Mouse (Mus musculus) left cerebral cortex, postnatal 25 days (tissue): ENCODE measurements at regions not wholly inside any gene's neighbourhood (a gene's known extent, or its start where the extent isn't known, plus 50 kb on each side); places are given as distances from the start of the nearest gene placed in this dataset.

Experiments used
- DNase-seq, 2 experiments: peaks; one replicate each; pipeline ENCODE4 v3.0.0; 2022; ENCODE audit warnings: low spot score in 2 of 2, mixed read lengths in 1 of 2
- intact Hi-C: fragments of 180-260 bp; cut with DNase I; formaldehyde crosslinking; loops from one replicate; pipeline ENCODE4 v1.15.1; 2025

- intact Hi-C loops, result no loop called here
Measured at GRCm38 (mm10) chr3:143071839-143072373, 190.1 kb upstream of the Pkn2 start.

DNA sequence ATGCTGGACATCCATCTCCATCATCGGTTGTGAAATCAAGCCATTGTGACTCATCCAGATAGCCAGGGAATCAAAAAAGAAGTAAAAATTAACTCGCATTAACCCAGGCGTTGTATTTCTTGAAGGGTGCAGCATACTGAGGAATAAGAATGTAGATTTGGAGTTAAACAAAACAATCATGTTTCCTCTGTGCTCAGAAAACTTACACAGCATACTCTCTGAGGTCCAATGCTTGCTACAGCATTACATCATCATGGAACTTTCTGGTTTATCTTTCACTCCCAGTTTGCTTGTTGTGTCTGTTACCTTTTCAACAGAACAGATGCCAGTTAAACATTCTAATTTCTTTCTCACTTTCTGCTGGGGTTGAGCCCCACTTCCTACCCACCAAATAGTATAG lies 173.1 kb upstream of the Pkn2 start:
- intact Hi-C loops, result no loop called here
- DNase-seq, result no peak

More at GRCm38 (mm10) chr3:143071839-143072373, 190.1 kb upstream of the Pkn2 start:
- DNase-seq, result no peak

DNA sequence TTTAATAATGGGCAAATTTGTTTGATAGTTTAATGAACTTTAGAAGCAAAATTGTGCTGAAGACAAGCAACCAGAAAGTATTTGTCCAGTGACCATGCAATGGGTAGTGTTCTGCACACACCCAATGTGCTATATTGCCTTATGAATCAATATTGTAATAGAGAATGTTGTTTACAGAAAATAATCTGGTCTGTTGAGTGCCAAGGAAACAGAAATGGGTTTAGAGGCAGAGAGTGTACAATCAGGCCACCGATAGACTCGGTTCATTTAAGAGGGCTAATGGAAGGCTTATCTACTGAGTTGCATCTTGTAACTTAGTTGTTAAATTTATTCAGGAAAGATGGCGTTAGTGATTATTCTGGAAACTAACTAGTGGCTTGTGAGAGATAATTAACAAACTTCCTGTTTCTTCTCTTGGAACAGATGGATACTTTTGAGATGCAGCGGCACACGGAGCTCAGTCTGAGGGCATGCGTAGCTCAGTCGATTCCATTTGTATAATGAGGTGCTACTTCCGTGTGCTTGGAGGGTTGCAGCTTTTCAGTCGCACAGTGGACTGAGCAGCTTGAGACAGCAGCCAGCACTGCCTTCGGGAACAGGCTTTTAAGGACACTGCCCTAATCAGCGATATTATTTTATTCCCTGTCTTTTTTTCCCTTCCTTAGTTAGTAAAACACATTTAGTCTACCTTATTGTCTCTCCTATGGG lies 171.6 kb upstream of the Pkn2 start:
- intact Hi-C loops, result no loop called here
- no peak for DNase-seq

DNA sequence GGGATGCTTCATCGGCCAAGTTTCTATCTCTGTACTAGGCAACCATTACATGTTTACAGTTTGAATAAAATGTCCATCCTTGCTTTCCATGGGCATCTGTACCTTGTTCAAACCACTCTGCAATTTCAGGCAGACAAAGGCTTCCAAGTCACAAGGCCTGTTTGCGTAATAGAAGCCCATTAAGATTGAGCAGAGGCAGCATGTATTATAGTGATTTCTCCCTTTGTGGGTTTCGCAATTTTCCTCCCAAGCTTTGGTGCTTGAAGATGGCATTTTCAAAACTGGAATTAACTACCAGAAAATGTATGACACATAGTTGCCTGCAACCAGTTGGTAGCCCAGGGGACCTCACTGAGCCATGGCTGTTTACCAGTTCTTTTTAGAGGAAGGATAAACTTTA lies 158.9 kb upstream of the Pkn2 start:
- intact Hi-C loops, result no loop called here
- DNase-seq, result no peak

DNA sequence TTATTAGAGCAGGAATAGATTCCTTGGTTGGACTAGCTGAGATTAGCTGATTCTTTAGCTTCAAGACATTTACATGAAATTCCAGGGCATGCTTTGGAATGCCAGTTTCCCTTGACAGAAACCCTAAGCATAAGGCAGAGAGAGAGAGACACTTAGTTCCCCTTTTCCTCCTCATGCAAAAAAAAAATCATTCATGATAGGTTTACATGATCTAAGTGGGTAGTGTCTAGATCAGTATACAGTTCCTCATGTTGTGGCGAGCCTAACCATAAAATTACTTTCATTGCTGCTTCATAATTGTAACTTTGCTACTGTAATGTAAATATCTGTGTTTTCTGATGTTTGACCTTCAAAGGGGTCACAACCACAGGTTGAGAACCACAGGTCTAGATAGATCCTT lies 154.3 kb upstream of the Pkn2 start:
- no peak for DNase-seq
- intact Hi-C loops, result no loop called here

DNA sequence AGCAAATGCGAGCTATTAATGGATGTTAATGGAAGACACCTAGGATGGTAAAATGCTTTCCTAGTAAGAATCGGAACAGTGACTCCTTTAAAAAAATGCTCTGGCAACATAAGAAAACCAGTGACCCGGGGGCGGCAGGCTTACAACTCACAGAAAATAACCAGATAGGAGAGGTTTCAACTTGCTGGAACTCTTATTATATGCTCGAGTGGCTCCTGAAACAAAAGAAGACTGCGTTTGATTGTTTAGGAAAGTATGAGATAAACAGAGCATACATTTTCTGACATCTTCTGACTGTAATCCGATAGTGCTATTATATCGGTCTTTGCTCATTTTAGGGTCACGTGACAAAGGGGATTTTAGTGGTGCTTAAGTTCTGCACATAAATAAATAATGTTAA lies 152.8 kb upstream of the Pkn2 start:
- no peak for DNase-seq
- intact Hi-C loops, result no loop called here

- no peak for DNase-seq
- intact Hi-C loops, result no loop called here
Measured at GRCm38 (mm10) chr3:143022486-143022885, 140.7 kb upstream of the Pkn2 start.

GRCm38 (mm10) chr3:143021159-143021871 lies 139.5 kb upstream of the Pkn2 start:
- DNase-seq, result no peak
- intact Hi-C loops, result no loop called here

GRCm38 (mm10) chr3:143017480-143017879 lies 135.7 kb upstream of the Pkn2 start:
- no peak for DNase-seq
- intact Hi-C loops, result no loop called here

GRCm38 (mm10) chr3:143016758-143017157 lies 135.0 kb upstream of the Pkn2 start:
- intact Hi-C loops, result no loop called here
- DNase-seq, result peak in 1 of 2 experiments; percentile 9

- intact Hi-C loops, result no loop called here
- no peak for DNase-seq
Measured at GRCm38 (mm10) chr3:143014421-143014820, 132.6 kb upstream of the Pkn2 start.

GRCm38 (mm10) chr3:143007047-143007446 lies 125.2 kb upstream of the Pkn2 start:
- intact Hi-C loops, result no loop called here
- no peak for DNase-seq

- intact Hi-C loops, result no loop called here
- DNase-seq, result no peak
Measured at GRCm38 (mm10) chr3:143001952-143002351, 120.1 kb upstream of the Pkn2 start.

- DNase-seq, result no peak
- intact Hi-C loops, result loop anchor here (10.0 kb wide), 2 partner anchors 1219 to 1249 kb away; no protein-coding TSS in a partner anchor
Measured at GRCm38 (mm10) chr3:142995981-142996743, 114.4 kb upstream of the Pkn2 start.

DNA sequence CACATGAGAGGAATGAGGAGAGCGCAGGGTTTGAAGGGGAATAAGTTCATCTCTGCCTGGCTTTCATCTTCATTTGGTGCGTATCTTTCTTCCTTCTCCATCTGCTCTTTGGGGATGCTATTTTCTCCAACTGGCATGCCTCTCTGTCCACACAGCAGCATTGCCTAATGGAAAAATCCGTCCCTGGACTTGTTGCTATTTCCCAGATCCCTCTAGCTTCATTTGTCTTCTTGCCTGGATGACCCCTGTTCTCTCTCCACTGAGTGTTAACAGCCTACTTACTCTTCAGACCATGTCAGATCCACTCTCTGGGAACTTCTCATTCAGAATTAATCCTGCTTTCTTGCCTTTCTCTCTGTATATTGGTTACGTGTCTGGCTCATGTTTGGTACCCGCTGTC lies 102.7 kb upstream of the Pkn2 start:
- intact Hi-C loops, result no loop called here
- no peak for DNase-seq

DNA sequence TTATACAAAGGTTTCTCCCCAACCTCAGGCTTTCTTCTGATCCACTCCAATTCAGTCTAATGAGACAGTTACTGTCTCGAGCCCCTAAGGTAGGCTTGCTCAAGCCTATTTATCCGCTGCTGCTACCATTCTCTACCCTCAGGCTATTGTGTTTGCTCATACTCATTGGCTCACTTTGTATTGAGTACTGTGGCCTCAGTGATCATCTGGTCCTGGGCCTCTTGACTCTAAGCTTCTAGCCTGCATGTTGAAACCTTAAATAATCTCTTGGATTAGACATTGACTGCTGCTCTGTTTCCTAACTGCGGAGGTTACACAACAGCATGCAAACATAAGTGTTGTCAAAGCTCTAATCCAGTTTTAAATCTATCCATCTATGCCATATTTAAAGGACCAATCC lies 99.4 kb upstream of the Pkn2 start:
- intact Hi-C loops, result no loop called here

DNA sequence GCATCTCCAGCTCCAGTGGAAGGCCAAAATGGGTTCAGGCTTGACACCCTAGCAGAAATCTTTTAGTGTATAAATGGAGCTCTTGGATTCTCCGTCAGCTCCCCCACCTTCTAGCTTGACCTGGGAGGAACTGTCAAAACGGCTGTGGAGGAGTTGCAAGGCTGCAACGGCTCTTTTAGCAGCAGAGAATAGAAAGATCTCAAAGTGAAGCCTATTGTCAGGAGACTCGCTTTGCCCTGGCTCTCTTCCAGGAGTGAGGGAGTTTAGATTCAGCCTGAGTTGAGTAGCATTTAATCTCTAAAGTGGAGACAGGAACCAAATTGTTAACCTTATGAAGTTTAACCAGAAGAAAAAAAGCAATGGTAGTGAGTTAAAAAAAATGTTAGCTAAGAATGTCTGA lies 97.4 kb upstream of the Pkn2 start:
- peak in 1 of 2 experiments; percentile 14 for DNase-seq
- intact Hi-C loops, result no loop called here

More for the DNA sequence above, 99.4 kb upstream of the Pkn2 start:
- DNase-seq, result no peak

DNA sequence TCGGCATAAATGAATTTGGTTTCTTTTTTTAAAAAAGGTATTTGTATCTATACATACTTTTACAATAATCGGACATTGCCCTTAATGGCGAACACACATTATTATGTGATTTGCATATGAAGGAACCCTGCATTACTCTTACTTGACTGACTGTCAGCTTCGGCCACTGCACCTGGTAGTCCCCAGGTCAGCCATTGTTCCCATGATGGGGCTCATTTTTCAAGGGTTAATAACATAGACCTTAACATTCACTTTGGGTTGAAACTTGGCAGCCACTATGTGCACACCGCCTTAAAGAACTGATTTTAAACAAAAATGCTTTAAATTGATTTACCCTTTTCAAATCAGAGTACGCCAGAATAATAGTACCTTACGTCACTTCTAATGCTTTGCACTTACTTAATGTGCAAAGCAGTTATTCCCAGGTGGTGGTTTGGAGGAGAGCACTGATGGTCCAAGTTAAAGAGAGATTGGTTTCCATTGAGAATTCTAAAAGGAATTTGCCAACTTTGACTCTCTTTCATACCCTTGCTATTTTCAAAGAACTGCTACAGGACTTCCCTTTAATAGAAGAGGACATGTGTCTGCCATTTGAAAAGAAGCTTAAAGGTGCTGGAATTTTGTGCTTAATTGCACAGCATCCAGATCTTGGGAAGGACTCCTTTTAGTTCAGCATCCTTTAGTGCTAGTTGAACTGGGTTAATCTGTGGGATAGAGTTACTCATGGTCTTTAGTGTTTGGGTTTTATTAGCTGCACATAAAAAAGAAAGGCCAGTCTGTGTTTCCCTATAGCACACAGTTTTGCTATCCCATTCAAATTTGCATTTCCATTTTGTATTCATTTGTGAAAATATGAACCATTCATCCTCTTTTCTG lies 95.0 kb upstream of the Pkn2 start:
- intact Hi-C loops, result no loop called here
- no peak for DNase-seq

GRCm38 (mm10) chr3:142975606-142976005 lies 93.8 kb upstream of the Pkn2 start:
- DNase-seq, result peak in 1 of 2 experiments; percentile 57
- intact Hi-C loops, result no loop called here
